Mouse (Mus musculus) c-Kit-negative CD71-positive TER-119-positive erythroid progenitor cells, embryonic 14.5 days (primary cell): ENCODE results near the gene Slc35f6.

Experiments
- DNase-seq: peaks from one replicate; pipeline ENCODE4 v3.0.0-alpha.2; 2013; ENCODE audit warnings: low read depth, low spot score

The Slc35f6 gene

GRCm38 (mm10) chr5:30647815-30648560 is at the start of gene Slc35f6:
Gene Slc35f6, plus strand, starts transcription at chr5:30647933.
- peak; percentile 71 for DNase-seq

GRCm38 (mm10) chr5:30601397-30601796 is 46.3 kb upstream of the Slc35f6 start:
- no peak for DNase-seq

GRCm38 (mm10) chr5:30603255-30603654 is 44.5 kb upstream of the Slc35f6 start:
- DNase-seq = no peak

DNA sequence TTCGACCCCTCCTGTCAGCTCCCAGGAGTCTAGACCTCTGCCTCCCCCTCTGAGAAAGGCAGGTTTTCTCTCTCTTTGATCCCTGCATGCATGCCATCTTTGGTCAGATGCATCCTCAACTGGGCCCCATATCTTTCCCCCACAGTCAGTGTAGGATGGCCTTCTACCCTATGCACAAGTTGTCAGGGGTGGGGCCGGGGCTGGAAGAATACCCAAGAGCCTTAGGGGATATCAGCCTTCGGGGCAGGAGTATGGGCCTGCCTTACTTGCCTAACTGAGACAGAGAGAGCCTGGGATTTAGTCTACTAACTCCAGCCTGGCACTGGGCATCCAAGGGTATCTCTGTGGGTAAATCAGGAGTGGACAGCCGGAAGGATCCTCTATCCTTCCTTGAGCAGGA is 43.8 kb upstream of the Slc35f6 start:
- no peak for DNase-seq

DNA sequence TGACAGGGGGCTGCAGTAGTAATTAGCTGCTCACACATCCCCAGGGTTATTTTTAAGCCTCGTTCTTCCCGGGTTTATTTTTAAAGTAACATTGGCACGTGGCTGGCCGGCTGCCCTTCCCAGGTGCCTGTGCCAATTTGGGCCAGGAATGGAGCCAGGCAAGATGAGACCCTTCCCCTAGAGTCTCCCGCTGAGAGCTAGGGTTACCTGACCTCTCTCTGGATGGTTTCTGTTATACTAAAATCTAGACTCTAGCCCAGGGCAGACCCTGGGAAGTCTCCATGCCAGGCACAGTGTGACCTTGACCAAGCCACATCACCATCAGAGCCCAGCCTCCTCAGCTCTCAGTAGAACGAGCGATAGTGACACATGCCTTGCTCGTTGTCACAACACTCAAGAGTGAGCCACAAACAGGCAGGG is 43.0 kb upstream of the Slc35f6 start:
- DNase-seq = no peak

DNA sequence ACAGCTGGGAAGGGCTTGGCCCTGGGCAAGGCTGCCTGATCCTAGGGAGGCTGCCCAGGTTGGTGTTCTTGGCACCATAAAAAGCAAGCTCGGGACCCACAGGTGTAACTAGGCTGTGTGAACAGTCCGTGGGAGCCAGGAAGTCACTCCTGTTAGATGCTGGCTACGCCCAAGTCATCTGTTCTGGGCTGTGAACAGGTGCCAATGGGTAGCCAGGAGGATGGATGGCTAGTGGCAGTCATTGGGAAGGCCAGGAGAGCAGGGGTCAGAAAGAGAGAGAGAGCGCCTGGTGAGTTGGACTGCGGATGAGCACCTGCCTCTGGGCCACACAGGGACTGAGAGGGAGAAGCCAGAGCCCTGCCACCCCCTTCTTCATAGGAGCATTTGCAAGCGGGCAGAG is 42.1 kb upstream of the Slc35f6 start:
- no peak for DNase-seq

DNA sequence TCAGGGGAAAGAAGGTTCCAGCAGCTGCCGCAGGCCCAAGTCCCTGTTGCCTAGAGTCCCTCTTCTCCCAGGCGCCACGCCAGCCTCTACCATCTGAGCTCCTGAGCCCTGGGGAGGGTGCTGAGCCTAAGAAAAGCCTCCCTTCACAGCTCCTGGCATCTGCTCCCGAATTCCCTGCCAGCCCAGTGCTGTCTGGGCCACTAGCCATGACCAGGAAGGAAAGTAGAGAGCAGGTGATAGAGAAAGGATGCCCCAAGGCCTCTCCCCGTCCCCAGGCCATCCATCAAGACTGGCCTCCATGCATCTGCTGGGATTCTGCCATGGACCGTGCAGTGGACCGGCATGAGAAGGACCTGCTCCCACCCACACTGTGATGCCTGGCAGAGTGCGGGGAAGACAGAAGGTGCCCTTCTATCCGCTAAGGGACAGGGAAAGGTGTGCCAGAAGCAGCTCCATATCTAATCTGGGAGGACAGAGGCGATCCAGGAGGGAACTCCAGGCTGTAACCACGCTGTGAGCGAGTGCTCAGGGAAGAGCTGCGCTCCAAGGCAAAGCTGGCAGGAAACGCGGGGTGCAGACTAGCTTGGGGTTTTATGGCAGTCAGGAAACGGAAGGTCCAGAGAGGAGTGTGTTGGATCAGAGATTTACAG is 41.2 kb upstream of the Slc35f6 start:
- no peak for DNase-seq

- no peak for DNase-seq
These were observed 38.6 kb upstream of the Slc35f6 start for GRCm38 (mm10) chr5:30609094-30609493.

GRCm38 (mm10) chr5:30609918-30610645 is 37.7 kb upstream of the Slc35f6 start:
- no peak for DNase-seq

DNA sequence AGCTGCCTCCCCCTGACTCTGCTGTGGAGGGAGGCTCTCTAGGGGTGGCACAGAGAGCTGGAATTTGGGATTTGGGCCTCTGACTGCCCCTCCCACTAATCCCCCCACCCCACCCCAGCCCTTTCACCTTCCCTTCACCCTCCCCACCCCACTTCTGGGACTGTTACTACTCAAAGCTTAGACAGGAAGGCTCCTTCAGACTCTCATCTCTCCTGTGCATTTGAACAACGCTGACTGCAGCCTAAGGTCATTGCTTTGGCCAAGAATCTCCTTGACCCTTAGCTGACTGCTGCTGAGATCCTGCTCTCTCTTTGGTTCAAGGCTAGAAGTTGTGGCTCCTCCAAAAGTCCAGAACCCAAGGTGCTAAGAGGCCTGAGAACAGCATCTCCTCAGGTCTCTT is 36.6 kb upstream of the Slc35f6 start:
- DNase-seq = no peak

DNA sequence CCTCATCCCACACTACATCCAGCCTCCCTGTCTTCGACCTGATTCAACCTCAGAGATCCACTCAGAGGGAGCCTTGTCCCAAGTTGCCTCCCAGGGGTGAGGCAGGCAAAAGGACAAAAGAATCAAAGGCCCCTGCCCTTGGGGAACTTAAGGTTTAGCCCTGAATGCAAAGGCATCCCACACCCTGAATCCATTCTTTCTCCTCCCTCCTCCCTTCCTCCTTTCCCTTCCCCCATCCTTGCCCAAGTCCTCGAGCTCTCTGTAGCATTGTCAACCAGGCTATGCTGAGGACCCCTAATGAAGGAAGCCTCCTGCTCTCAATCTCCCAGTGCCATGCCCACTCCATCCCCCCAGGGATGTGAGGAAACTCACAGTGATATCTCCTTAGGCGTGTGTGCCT is 36.0 kb upstream of the Slc35f6 start:
- no peak for DNase-seq

- DNase-seq = no peak
These were observed 35.2 kb upstream of the Slc35f6 start for GRCm38 (mm10) chr5:30612575-30612974.

GRCm38 (mm10) chr5:30613242-30613641 is 34.5 kb upstream of the Slc35f6 start:
- DNase-seq = no peak

DNA sequence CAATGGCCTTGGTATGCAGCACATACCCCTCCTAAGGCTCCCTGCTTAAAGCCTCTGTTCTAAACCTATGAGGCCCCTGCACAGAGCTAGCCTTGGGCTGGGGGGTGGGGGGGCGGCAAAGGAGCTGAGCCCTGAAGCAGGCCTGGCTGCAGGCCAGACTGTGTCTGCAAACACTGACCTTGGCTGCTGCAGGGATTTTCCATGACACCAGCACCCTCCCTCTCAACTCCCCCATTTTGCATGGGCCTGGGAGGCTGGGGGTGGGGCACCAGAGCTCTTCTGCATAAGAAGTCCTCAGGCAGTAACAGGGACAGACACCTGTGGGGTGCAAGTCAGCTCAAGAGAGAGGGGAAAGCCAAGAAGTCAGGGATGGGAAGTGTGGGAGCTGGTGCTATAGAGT is 33.5 kb upstream of the Slc35f6 start:
- no peak for DNase-seq

DNA sequence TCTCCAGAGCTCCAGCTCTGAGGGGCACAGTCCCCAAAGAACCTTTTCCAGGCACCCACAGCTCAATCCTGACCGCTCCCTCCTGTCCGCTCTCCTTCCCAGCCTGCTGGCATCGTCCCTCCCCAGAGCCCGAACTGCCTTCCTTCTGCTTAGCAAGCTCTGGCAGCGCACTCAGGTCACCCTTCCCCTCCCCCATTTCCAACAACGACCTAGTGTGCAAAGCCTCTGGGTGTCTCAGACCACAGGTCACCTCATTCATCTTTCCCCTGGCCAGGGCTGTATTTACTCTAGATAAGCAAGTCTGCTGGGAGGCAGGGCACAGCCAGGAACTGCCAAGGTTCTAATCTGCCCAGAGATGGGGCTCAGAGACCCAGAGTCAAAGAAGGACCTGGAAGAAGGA is 32.3 kb upstream of the Slc35f6 start:
- DNase-seq = no peak

DNA sequence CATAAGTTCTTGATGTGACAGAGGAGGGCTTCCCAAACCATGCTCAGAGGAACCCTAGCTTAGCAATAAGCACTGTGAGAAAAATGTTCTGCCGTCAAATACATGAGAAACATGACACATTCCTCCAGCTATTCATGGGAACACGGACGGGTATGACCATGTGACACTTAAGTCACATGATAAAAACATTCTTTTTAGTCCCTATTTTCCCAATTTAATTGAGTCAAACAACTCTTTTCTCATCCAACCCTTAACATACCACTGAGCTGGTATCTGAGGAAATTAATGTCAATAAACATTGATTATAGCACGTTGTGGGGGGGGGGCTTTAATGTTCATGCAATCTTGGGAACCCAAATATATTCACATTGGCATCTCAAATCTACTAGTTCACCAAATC is 31.9 kb upstream of the Slc35f6 start:
- no peak for DNase-seq

GRCm38 (mm10) chr5:30616644-30617043 is 31.1 kb upstream of the Slc35f6 start:
- no peak for DNase-seq

DNA sequence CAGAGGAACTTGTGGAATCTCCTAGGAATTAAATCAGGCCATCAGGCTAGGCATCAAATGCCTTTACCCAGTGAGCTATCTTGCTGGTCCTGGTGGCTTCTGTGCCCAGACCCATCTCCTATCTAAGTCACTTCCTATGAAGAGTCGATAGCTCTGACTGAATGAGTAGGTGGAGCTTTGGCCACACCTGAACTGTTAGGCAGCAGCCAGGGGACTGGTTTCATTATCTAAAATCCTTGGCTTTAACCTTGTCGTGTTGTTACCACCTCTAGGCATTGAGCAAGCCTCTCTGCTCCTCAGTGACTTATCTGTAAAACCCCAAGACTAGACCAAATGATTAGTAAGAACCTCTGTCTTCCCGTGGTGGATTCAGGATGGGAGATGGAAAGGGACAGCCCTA is 30.4 kb upstream of the Slc35f6 start:
- no peak for DNase-seq

DNA sequence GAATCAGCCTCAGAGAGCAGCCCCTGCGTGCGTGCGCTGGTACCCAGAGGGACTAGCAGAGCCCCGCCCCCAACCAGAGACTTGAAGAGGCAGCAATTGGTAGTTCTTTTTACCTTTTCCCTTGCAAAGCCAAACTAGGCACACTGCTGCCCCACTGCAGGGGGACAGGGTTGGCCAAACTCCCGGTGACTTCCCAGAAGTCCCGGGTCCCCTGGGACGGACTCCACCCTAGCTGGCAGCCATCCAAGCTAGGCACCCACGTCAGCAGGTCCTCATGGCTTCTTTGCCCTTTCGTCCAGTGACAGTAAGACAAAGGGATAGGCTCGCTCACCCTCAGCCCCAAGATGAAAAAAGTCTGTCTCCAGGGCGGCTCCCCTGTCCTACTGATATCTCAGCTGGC is 29.9 kb upstream of the Slc35f6 start:
- DNase-seq = no peak

DNA sequence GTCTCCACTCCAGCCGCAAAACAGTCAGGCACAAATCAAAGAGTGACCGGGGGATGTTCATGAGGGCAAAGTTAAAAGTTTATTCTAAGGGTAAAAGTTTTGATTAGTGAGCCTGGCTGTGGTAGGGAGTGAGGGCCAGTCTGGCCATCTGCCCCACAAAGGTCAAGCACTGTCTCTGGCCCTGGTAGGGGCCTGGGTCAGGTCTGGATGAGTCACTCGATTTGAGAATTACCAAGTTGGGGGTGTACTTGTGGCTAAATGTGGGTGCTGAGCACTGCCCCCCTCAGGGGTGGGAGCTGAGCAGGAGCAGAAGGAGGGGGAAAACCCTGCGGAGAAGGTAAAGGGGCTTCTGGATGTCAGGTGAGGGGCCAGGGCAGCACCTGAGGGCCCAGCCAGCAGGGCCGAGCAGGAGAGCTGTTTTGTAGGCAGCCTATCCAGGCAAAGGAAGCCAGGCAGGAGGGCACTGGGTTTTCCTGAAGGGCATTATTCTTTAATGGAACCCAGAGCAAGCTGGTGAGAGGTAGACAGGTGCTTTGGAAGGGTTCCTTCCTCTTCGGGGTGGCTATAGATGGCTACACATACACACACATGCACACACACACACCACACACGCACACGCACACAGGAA is 29.2 kb upstream of the Slc35f6 start:
- no peak for DNase-seq

DNA sequence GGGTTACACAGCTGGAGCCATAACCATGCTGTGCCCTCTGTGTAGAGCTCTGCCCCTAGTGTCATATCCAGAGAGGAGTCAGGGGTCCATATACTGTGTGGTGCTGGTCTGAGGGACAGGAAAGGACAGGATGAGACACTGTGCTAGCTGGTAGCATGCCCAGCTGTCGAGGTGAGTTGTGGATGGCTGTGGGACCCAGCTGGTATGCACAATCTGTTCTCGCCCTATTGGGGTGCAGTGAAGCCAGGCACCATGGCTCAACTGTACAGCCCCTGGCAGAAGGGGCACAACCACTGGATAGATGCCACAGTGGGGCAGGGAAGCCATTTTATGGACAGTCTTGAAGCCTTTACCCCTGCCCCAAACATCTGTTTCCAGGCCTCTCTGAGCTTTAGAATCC is 28.5 kb upstream of the Slc35f6 start:
- no peak for DNase-seq

- DNase-seq = no peak
These were observed 27.2 kb upstream of the Slc35f6 start for GRCm38 (mm10) chr5:30620567-30620966.
